Mouse (Mus musculus) T-helper 2 cell (primary cell): ENCODE measurements around the gene Gm21897.
"Not testable (repeated sequence)": the region's sequence is repeated elsewhere in the genome, so short reads cannot be mapped to it uniquely, and the experiment has no call there.

Experiments used
- in situ Hi-C: fragments of 300-600 bp; cut with MboI, MseI; formaldehyde crosslinking; loops from one replicate; pipeline ENCODE4 v1.15.1; 2025; ENCODE audit warnings: high pct_unique_total_duplicates

The Gm21897 gene

GRCm38 (mm10) chr16:15317158-15317557 is at the start of gene Gm21897:
Gene Gm21897, plus strand, starts transcription at chr16:15317458.
- in situ Hi-C loops, result not testable (repeated sequence)

- in situ Hi-C loops, result no loop called here
Observed at GRCm38 (mm10) chr16:15272291-15272690, 45.0 kb upstream of the Gm21897 start.

GRCm38 (mm10) chr16:15277461-15277860 is 39.8 kb upstream of the Gm21897 start:
- in situ Hi-C loops, result no loop called here

GRCm38 (mm10) chr16:15293041-15293440 is 24.2 kb upstream of the Gm21897 start:
- in situ Hi-C loops, result no loop called here

GRCm38 (mm10) chr16:15294289-15294688 is 23.0 kb upstream of the Gm21897 start:
- in situ Hi-C loops, result no loop called here

- in situ Hi-C loops, result no loop called here
Observed at GRCm38 (mm10) chr16:15294911-15295659, 22.2 kb upstream of the Gm21897 start.

GRCm38 (mm10) chr16:15334526-15334925 is 17.3 kb downstream of the Gm21897 start:
- in situ Hi-C loops, result no loop called here

- in situ Hi-C loops, result no loop called here
Observed at GRCm38 (mm10) chr16:15339051-15339450, 21.8 kb downstream of the Gm21897 start.

GRCm38 (mm10) chr16:15346045-15346444 is 28.8 kb downstream of the Gm21897 start:
- in situ Hi-C loops, result no loop called here

- in situ Hi-C loops, result no loop called here
Observed at GRCm38 (mm10) chr16:15349381-15349780, 32.1 kb downstream of the Gm21897 start.

- in situ Hi-C loops, result no loop called here
Observed at GRCm38 (mm10) chr16:15351301-15351700, 34.0 kb downstream of the Gm21897 start.

GRCm38 (mm10) chr16:15352320-15352719 is 35.1 kb downstream of the Gm21897 start:
- in situ Hi-C loops, result no loop called here

- in situ Hi-C loops, result no loop called here
Observed at GRCm38 (mm10) chr16:15354901-15355300, 37.6 kb downstream of the Gm21897 start.

GRCm38 (mm10) chr16:15355339-15355738 is 38.1 kb downstream of the Gm21897 start:
- in situ Hi-C loops, result no loop called here

- in situ Hi-C loops, result no loop called here
Observed at GRCm38 (mm10) chr16:15357766-15358165, 40.5 kb downstream of the Gm21897 start.

- in situ Hi-C loops, result no loop called here
Observed at GRCm38 (mm10) chr16:15359110-15359782, 42.0 kb downstream of the Gm21897 start.

- in situ Hi-C loops, result no loop called here
Observed at GRCm38 (mm10) chr16:15360825-15361224, 43.6 kb downstream of the Gm21897 start.
